Mouse (Mus musculus) cerebellum, postnatal 36 days (tissue): Measurements from ENCODE around the gene Cd40lg.

Experiments used
- DNase-seq, 2 experiments: peaks; one replicate each; pipeline ENCODE4 v3.0.0; 2021 to 2022; ENCODE audit warnings: mixed read lengths in 2 of 2

The Cd40lg gene

DNA sequence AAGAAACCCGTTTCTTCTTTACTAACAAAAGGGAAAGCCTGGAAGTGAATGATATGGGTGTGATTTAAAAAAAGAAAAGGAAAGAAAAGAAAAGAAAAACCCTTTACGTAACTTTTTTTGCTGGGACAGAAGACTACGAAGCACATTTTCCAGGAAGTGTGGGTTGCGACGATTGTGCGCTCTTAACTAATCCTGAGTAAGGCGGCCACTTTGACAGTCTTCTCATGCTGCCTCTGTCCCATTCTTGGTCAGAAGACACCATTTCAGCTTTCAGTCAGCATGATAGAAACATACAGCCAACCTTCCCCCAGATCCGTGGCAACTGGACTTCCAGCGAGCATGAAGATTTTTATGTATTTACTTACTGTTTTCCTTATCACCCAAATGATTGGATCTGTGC lies at the start of gene Cd40lg:
TSS of gene Cd40lg (plus strand) at position 268 of the 400 bp plus-strand sequence.
- no peak for DNase-seq

DNA sequence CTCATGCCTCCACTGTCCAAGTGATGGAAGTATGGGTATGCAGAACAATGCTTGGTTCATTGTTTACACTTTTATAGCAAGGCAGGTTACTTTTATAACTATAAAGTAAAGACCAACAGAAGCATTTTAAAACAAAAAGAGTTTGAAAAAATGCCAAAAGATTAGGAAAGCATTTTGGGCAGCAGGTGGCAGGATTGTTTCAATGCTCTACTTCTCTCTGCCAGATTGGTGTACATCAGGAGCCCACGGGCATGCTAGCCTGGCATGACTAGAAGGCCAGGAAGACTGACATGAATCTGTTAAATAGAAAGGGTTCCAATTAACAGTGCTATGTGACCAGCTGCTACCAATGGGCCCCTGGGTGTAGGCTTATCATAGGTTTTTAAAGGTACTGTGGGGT lies 45.4 kb upstream of the Cd40lg start:
- no peak for DNase-seq

- DNase-seq, result no peak
These were observed 40.7 kb upstream of the Cd40lg start for GRCm38 (mm10) chrX:57171269-57171668.

GRCm38 (mm10) chrX:57177225-57177779 lies 34.6 kb upstream of the Cd40lg start:
- DNase-seq, result no peak

DNA sequence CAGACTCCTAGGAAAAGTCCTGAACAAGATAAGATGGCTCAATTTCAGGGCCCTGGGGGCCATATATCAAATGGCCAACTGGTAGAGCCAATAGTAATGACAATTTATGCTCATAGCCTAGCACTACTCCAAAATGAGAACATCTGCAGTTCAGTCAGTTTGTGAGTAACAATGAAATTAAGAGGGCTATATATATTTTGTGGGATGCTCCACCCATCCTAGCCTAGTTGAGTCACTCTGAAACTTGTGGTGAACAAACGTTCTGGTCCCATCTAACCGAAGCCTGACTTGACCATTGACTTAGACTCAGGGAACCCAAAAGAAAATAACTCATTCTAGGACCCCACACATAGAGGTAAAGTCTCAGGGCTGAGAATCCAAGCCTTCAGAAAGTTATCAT lies 29.5 kb upstream of the Cd40lg start:
- DNase-seq, result no peak

- no peak for DNase-seq
These were observed 28.6 kb upstream of the Cd40lg start for GRCm38 (mm10) chrX:57183359-57183758.

DNA sequence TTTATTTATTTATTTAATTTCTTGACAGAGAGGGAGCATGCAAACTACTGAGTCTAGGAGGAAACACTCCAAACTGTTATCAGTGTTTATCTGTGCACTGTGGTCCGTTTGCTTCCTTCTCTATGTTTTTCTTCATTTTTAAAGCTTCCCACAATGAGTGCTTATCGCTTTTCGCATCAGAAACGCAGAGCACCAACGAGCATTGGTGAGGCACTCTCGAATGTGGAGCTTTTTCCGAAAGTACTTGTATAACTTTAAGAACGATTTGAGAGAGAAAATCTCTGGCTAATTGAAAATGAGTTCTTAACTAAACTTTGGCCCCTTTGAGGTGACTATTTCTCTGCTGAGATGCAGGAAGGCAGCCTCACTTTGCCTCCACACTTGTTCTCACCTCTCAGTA lies 24.6 kb upstream of the Cd40lg start:
- DNase-seq, result no peak

DNA sequence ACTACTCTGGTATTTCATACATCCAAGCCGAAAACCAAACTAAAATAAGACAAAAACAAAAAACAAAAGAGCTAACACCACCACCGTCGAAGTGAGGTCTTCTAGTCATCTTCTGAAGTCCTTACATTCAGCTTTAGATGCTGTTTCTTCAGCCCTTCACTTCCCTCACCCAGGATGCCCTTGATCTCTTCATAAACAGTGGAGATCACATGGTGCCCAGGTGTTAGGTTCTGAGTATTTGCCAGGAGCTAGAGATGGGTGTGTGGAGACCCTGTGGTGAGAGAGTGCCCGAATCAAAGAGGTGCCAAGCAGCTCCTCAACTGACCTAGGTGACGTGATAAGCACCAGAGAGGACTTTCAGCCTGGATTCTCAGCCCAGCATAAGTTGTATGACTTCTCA lies 22.6 kb upstream of the Cd40lg start:
- DNase-seq, result no peak

GRCm38 (mm10) chrX:57196319-57196718 lies 15.6 kb upstream of the Cd40lg start:
- DNase-seq, result no peak

DNA sequence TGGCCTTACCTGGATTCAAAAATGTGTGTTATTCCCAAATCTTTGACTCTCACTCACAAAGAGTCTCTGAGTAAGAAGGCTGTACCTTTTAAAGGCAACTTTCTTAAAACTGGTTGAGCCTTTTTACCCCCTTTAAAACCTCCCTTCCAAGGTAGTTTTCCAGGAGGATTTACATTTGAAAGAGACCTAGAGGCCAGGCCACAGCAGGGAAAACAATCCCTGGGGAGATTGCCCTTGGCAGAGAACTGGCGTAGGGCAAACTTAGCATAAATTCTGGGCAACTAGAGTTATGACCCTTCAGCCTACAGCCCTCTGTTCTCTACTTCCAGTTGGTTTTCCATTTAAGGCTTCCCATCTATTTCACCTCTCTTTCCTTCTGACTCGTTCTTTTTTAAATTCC lies 13.9 kb upstream of the Cd40lg start:
- no peak for DNase-seq

DNA sequence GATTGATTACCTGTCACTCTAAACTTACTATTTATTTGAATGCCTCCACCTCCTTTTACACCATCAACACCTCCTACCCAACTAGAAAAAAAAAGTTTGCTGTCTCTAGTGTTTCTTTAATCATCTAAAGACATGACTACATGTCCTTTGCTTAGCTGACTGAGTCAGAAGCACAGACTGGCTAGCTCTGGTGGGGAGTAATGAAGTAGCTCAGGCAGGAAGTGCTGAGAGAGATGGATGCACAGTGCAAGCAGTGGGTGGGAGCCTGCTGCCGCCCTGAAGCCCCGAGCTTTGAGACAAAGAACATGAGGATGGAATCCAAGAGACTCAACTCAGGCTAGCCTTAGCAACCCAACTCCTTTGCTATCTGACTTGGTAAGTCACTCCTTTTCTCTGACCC lies 11.5 kb upstream of the Cd40lg start:
- no peak for DNase-seq

GRCm38 (mm10) chrX:57210591-57210990 lies 1.4 kb upstream of the Cd40lg start:
- DNase-seq, result no peak

DNA sequence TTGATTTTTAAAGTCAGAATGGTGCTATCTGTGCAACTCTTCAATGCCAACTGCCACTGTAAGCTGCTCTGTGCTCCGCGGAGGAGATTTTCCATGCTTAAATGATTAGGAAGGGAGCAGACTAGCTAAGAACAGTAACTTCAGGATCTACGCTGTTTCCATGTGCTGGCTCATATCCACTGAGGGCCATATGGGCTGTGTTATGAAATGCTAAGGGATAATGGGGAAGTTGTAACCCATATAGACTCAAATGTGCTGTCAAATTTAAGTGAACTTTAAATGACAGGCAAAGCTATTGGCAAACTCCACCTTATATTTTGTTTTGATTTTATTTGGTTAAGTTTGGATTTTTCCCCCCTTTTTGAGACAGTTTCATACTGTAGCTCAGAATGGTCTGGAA lies 919 bp downstream of the Cd40lg start:
- DNase-seq, result no peak

- no peak for DNase-seq
These were observed 3.6 kb downstream of the Cd40lg start for GRCm38 (mm10) chrX:57215495-57215894.

GRCm38 (mm10) chrX:57216271-57216670 lies 4.3 kb downstream of the Cd40lg start:
- no peak for DNase-seq

DNA sequence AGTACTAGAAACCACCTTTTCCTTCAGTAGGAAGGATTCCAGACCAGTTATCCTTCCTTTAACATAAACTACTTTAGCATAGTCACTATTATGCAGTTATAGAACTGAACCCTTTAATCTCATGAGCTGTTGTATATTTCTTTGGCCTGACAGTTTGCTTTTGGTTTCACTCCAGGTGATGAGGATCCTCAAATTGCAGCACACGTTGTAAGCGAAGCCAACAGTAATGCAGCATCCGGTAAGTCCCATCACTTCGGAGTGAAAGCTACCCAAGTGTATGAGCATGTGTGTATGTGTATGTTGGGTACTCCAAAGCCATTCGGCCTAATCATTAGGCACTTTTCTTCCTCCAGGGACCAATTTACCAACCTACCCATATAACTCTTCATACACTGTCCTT lies 7.6 kb downstream of the Cd40lg start:
- DNase-seq, result no peak

DNA sequence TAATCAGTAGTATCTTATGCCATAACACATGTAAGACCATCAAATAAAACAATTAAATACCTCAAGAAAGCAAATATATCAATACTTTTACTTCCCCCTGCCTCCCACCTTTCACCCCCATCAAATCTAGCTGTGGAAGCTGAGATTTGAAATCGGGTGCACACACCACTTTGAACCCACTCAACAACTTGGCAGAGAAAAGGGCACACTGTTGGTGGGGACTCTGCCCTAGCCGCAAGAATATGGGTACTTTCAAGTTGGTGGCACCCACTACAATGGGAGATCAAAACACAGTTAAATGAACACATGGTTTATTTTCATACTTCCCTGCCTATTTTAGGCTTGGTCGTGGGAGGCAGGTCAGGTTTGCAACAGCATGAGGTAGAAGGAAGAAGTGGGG lies 9.9 kb downstream of the Cd40lg start:
- DNase-seq, result no peak

GRCm38 (mm10) chrX:57223301-57223700 lies 11.4 kb downstream of the Cd40lg start:
- DNase-seq, result peak in 1 of 2 experiments; percentile 2

- no peak for DNase-seq
These were observed 16.2 kb downstream of the Cd40lg start for GRCm38 (mm10) chrX:57228178-57228577.

DNA sequence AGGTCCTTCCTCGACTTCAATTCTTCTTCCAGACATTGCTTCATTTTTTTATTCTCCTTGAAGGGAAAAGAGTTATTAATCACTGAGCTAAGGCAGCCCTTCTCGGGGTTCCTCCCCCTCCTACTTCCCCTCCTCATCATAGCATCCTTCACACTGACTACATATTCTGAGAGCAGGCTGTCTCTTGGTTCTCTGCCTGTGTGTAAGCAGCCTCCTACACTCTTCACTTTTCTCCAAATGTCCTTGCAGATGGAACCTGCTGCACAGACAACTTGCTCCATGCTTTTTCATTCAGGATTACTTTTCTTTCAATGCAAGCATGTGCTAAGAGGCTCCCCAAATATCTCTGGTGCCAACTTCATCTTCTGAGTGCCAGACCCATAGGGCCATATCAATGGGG lies 21.7 kb downstream of the Cd40lg start:
- no peak for DNase-seq

GRCm38 (mm10) chrX:57235982-57236381 lies 24.0 kb downstream of the Cd40lg start:
- DNase-seq, result no peak

GRCm38 (mm10) chrX:57238572-57238971 lies 26.6 kb downstream of the Cd40lg start:
- DNase-seq, result no peak

GRCm38 (mm10) chrX:57253329-57254055 lies 41.5 kb downstream of the Cd40lg start:
- DNase-seq, result no peak

DNA sequence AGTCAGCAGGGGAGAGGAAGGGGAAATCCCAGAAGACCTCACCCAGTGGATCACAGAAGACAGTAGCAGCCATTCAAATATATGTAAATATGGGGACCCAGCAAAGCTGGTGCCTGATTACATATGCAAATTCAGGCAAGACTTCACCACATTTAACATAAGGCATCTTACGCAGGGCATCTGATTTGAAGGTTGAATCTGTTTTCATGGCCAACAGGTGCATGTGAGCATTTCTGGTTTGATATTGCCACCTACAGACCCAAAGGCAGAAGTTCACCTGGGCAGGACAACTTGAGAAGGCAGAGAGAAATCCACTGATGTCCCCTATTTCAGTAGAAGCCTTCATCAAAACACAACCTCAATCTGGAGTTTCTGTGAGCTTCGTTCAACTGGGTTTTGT lies 48.8 kb downstream of the Cd40lg start:
- no peak for DNase-seq

DNA sequence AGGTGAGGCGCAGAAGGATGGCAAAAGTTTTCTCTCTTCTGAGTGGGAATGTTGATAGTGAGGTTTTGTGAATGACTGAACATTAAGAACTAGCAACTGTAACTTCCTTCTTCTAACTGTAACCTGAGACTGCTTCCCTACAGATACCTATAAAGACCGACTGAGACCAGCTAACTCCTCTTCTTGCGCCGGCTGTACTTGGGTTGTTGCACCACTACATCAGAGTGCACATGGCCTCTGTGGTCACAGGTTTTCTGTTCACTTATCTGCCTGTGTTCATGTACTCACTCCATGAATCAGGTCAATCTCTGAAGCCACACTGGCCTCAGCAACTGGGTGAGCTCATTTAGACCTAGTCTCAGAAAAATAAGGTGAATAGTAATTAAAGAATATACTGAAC lies 51.6 kb downstream of the Cd40lg start:
- no peak for DNase-seq
